ENCODE assay signal across 9 mouse cellular contexts in the genomic region with DNA sequence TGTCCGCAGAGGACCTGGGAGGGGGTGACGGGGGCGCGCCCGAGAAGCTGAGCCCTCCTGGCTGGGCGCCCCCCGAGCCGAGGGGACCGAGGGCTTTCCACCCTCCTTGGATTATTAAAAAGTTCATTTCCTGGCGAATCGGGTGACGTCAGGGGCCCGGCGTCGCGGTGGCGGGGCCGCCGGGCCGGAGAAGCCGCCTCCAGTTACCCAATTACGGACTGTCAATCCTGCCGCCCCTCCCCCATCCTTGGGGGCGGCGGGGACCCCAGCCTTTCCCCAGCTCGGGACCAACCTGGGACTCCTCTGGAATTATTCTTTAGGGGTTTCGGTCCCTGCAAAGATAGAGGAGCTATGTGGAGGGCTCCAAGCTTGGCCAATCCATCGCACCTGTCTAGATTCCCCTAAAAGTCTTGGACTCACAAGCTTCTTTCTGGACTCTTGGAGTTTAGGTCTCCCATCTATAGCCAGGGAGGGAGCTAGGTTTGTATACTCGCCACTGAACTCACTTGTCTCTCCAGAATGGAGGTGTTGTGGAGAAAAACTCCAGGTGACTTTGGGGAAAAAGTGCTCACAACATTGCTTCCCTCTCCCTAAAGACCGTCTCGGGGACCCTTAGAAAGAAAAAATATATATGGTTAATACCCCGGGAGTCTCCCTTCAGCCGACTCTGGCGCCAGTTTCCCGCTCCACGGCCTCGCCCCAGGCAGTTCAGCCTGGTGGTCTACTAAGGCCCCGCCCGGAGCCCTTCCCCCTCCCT. TPM values are rescaled to one million over a fixed set of nuclear protein-coding genes. Genes with fewer than 3 reads are reported as not detected.
A peak's percentile ranks its signal among the peaks of the same experiment; 100 is the strongest.
DNase-seq lines count a peak whose midpoint lies in the region; ATAC-seq and TF ChIP-seq lines count a peak whose summit lies in the region.
"Had no signal": no experiment of that assay in that cellular context is flagged by ENCODE, and none has a peak within 500 bp of the region (broad histone marks: within the 10 kb centered on the region; RNA-seq: fewer than 3 reads in every experiment).

No protein-coding gene starts in this region.

- H3K9ac ChIP-seq in heart, adult 2 months (ENCODE audit: low read depth, low read length), result peak overlapping the region; percentile 73
- peak overlapping the region; percentile 69; the same call in 1 of the 2 replicates for H3K9ac ChIP-seq in kidney, embryonic 14.5 days (ENCODE audit: low read depth, low read length)

- no peak for TF ChIP-seq POLR2A in heart, adult 2 months (IDR thresholded peaks at IDR 0.05; ENCODE audit: insufficient read depth, low read depth, low read length)

- intact Hi-C loops in heart, adult 2 months (cut with DNase I), result loop anchor here (2.0 kb wide), 1 partner anchor 43 kb away; no protein-coding TSS in a partner anchor

- peak overlapping the region; percentile 34 for H3K4me3 ChIP-seq in layer of hippocampus, adult 2 months
- peak overlapping the region; percentile 61 for H3K4me3 ChIP-seq in heart, adult 2 months
- peak overlapping the region; percentile 59 for H3K4me3 ChIP-seq in kidney, embryonic 14.5 days (ENCODE audit: low read length)

- WGBS in heart, adult 2 months, result 4% methylated on average over 38 of the region's 39 CpGs
- WGBS in kidney, embryonic 14.5 days, result under 1% methylated on average over 39 of the region's 39 CpGs

- no peak for ATAC-seq in kidney, embryonic 14.5 days (ENCODE audit: low FRiP score, low TSS enrichment)
- ATAC-seq in CD4-positive, CD25-positive, alpha-beta regulatory T cell, adult 4 months, result no peak

- no peaks in the 10 kb centered on the region for H3K36me3 ChIP-seq in heart, adult 2 months (ENCODE audit: control insufficient read depth, insufficient read depth, low read length)
- no peaks in the 10 kb centered on the region for H3K36me3 ChIP-seq in kidney, embryonic 14.5 days (ENCODE audit: control insufficient read depth, insufficient read depth, low read length)

- no peak for TF ChIP-seq CTCF in layer of hippocampus, adult 2 months (conservative IDR thresholded peaks at IDR 0.05)
- TF ChIP-seq CTCF in heart, adult 2 months (IDR thresholded peaks at IDR 0.05), result no peak

- peak overlapping the region; percentile 87 for H3K4me2 ChIP-seq in kidney, embryonic 14.5 days (replicated peaks; ENCODE audit: low read depth, low read length)

- H3K79me2 ChIP-seq in heart, adult 2 months (replicated peaks; ENCODE audit: control insufficient read depth, insufficient read depth, low read length), result no peaks in the 10 kb centered on the region

- H3K27ac ChIP-seq in layer of hippocampus, adult 2 months, result peak overlapping the region; percentile 61
- H3K27ac ChIP-seq in heart, adult 2 months, result peak overlapping the region; percentile 93
- peak overlapping the region; percentile 59 for H3K27ac ChIP-seq in kidney, embryonic 14.5 days (ENCODE audit: low read depth, low read length)

- H3K27me3 ChIP-seq in heart, adult 2 months (ENCODE audit: control insufficient read depth, insufficient read depth, low read length), result peaks cover 8% of the 10 kb centered on the region
- H3K27me3 ChIP-seq in kidney, embryonic 14.5 days (ENCODE audit: control insufficient read depth, insufficient read depth, low read length), result peaks cover 97% of the 10 kb centered on the region

- TF ChIP-seq EP300 in heart, adult 2 months (IDR thresholded peaks at IDR 0.05; ENCODE audit: insufficient read depth, low read depth, low read length), result no peak

- H3K4me1 ChIP-seq in heart, adult 2 months (ENCODE audit: control insufficient read depth, insufficient read depth, low read length), result 0 out of 2 replicates have a peak, but pooled peaks cover 1% of the 10 kb centered on the region
- peaks cover 50% of the 10 kb centered on the region for H3K4me1 ChIP-seq in kidney, embryonic 14.5 days (ENCODE audit: control insufficient read depth, insufficient read depth, low read length)

- H3K9me3 ChIP-seq in kidney, embryonic 14.5 days (ENCODE audit: control insufficient read depth, low read length), result no peaks in the 10 kb centered on the region

- no peak for DNase-seq in layer of hippocampus, adult 2 months (ENCODE audit: low spot score in 2 of 2)
- no peak for DNase-seq in layer of hippocampus, adult 11-12 months (ENCODE audit: low spot score)
- DNase-seq in heart, adult 2 months, result peak; percentile 76 to 79
- peak; percentile 72 to 82 for DNase-seq in lung, postnatal 4 days
- DNase-seq in right cerebral cortex, adult 2 months (ENCODE audit: low spot score in 2 of 2), result no peak
- no peak for DNase-seq in layer of hippocampus, adult 9-10 months (ENCODE audit: low spot score)

RNA-seq across cellular contexts. Expression of a gene that starts 3.8 kb away (rescaled TPM):
- total RNA-seq in layer of hippocampus, adult 2 months (2021), result 1 to 10 TPM; 6.8 to 7.7 TPM
- 10 to 100 TPM; 17.8 to 19.6 TPM for total RNA-seq in heart, adult 2 months (2021)
- 14.3 and 18.7 TPM in 2 replicates for polyA plus RNA-seq in heart, adult 2 months (2012; rRNA removed)
- 27.2 and 44.6 TPM in 2 replicates for polyA plus RNA-seq in kidney, embryonic 14.5 days (2014; fragmentation: Nextera tagmentation; extraction: Ambion mirVana)
- polyA plus RNA-seq in CD4-positive, CD25-positive, alpha-beta regulatory T cell, adult 4 months (2017; shearing (Covaris generic)), result under 1 TPM in 1 of 2 experiments, not detected in 1; 0.09 TPM

RNA-seq across cellular contexts. Expression of a gene that starts 24.6 kb away (rescaled TPM):
- not detected for total RNA-seq in layer of hippocampus, adult 2 months (2021)
- total RNA-seq in heart, adult 2 months (2021), result not detected
- 0.29 TPM in 1 of 2 replicates, not detected in the other for polyA plus RNA-seq in heart, adult 2 months (2012; rRNA removed)
- not detected in 2 replicates for polyA plus RNA-seq in kidney, embryonic 14.5 days (2014; fragmentation: Nextera tagmentation; extraction: Ambion mirVana)
- polyA plus RNA-seq in CD4-positive, CD25-positive, alpha-beta regulatory T cell, adult 4 months (2017; shearing (Covaris generic)), result not detected
- polyA plus RNA-seq: large intestine, adult 2 months had no signal

Comparison
In these comparisons a context has a peak if more than half of its experiments do, and no peak if none do; other contexts are left out.
1. DNase-seq: peak in heart, adult 2 months (2 of 2) and lung, postnatal 4 days (2 of 2); none in layer of hippocampus, adult 2 months (0 of 2), layer of hippocampus, adult 11-12 months (single experiment), right cerebral cortex, adult 2 months (0 of 2) and layer of hippocampus, adult 9-10 months (single experiment).
2. RNA of a gene that starts 3.8 kb away (polyA plus RNA-seq): 27.2 to 44.6 TPM in kidney, embryonic 14.5 days and 14.3 to 18.7 TPM in heart, adult 2 months; 0.09 TPM in CD4-positive, CD25-positive, alpha-beta regulatory T cell, adult 4 months; every median in the first group is over 10 times any median in the second.
3. Peak in every context shown above with its lines, with median percentiles within 50 percentile points of each other: H3K27ac ChIP-seq and H3K4me3 ChIP-seq.